Mouse (Mus musculus) heart, adult 2 months (tissue): ENCODE measurements at regions not wholly inside any gene's neighbourhood (a gene's known extent, or its start where the extent isn't known, plus 50 kb on each side); places are given as distances from the start of the nearest gene placed in this dataset.
A peak's percentile ranks its signal among the peaks of the same experiment; 100 is the strongest.

Source experiments
- DNase-seq, 2 experiments: peaks; one replicate each; pipeline ENCODE4 v3.0.0; 2021
- H3K27ac ChIP-seq: fragments of 200-600 bp; 2 replicates; pipeline ENCODE4 v1.8.1; 2022
- H3K27me3 ChIP-seq: fragments of 200-500 bp; 2 replicates; pipeline ENCODE4 v1.6.1; 2012; ENCODE audit warnings: mild to moderate bottlenecking, low read length, inconsistent platforms, mixed read lengths; ENCODE audit not compliant: control insufficient read depth, insufficient read depth
- H3K36me3 ChIP-seq: fragments of 200-500 bp; 2 replicates; pipeline ENCODE4 v1.6.1; 2012; ENCODE audit warnings: low read length, inconsistent platforms; ENCODE audit not compliant: control insufficient read depth, insufficient read depth
- H3K4me1 ChIP-seq: fragments of 200-500 bp; 2 replicates; pipeline ENCODE4 v1.6.1; 2011; ENCODE audit warnings: low read length; ENCODE audit not compliant: control insufficient read depth, insufficient read depth
- H3K4me3 ChIP-seq: fragments of 200-600 bp; 2 replicates; pipeline ENCODE4 v1.8.1; 2022
- H3K79me2 ChIP-seq: fragments of 200-500 bp; replicated peaks from 2 replicates; pipeline ENCODE4 v1.6.1; 2012; ENCODE audit warnings: mild to moderate bottlenecking, inconsistent platforms, low read length, moderate library complexity, mixed read lengths; ENCODE audit not compliant: control insufficient read depth, insufficient read depth
- H3K9ac ChIP-seq: fragments of 200-500 bp; 2 replicates; pipeline ENCODE4 v1.6.1; 2012; ENCODE audit warnings: low read depth, mild to moderate bottlenecking, control low read depth, inconsistent platforms, low read length, mixed read lengths
- CTCF ChIP-seq: fragments of 200-600 bp; IDR thresholded peaks from 2 replicates; pipeline ENCODE4 v1.8.1; 2022; ENCODE audit warnings: antibody characterized with exemption, mild to moderate bottlenecking, moderate library complexity
- EP300 ChIP-seq: fragments of 200-500 bp; IDR thresholded peaks from 2 replicates; pipeline ENCODE4 v1.6.1; 2011; ENCODE audit warnings: low read depth, low read length, control low read depth; ENCODE audit not compliant: insufficient read depth
- POLR2A ChIP-seq: fragments of 200-500 bp; IDR thresholded peaks from 2 replicates; pipeline ENCODE4 v1.6.1; 2011; ENCODE audit warnings: mild to moderate bottlenecking, low read depth, low read length, control low read depth; ENCODE audit not compliant: insufficient read depth
- WGBS: fragments of 180-500 bp; shearing (Covaris S2); methylation state at CpG from one replicate; pipeline ENCODE4 v1.1.7; 2018; 5-methylcytosine and 5-hydroxymethylcytosine counted together
- intact Hi-C: fragments of 180-260 bp; cut with DNase I; formaldehyde crosslinking; loops from one replicate; pipeline ENCODE4 v1.15.1; 2025

DNA sequence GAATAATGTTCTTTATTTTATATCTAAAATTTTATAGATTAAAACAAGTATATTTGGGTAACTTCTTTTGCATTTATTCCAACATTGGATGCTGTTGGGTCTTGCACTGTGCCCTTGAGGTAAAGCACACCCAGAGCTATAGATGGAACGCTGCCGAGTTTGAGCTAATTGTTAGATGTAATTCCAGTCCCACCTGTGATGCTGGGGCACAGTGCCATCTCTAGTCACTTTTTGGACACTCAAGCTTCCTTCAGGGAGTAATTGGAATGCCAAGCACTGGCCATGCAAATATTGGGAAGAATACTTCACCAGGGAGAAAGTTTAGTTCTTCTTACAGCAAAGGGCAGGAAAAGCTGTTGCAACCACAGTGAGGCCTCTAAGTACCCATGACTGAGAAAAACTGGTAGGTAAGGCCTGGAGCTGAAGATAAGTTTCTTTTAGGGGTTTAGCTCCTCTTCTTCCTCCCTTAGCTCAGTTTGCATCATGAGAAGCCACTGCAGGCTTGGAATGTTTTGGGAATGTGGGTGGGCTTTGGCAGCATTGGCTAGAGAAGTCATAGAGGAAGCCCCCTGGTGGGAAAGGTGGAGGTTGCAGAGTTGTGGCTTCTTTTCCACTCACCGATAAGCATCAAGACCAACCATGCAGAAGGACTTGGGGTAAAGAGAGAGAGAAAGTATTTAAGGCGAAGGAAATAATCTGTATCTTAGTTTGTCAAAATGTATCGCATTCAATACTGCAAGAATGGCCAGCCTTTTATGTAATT lies 189.1 kb downstream of the Rsl24d1 start:
- intact Hi-C loops, result no loop called here
- no peak for DNase-seq

GRCm38 (mm10) chr9:73317048-73317447 lies 203.8 kb downstream of the Rsl24d1 start:
- no peak for TF ChIP-seq EP300
- TF ChIP-seq POLR2A, result no peak
- no peak for TF ChIP-seq CTCF
- intact Hi-C loops, result no loop called here
- no peaks in the 10 kb centered on the region for H3K79me2 ChIP-seq
- H3K9ac ChIP-seq, result no peak overlapping the region
- no peaks in the 10 kb centered on the region for H3K27me3 ChIP-seq
- no peak overlapping the region for H3K4me3 ChIP-seq
- WGBS, result 32% methylated on average over 1 of the region's 1 CpGs
- H3K36me3 ChIP-seq, result no peaks in the 10 kb centered on the region
- no peak overlapping the region for H3K27ac ChIP-seq
- no peaks in the 10 kb centered on the region for H3K4me1 ChIP-seq
- DNase-seq, result no peak

More for the DNA sequence above, 189.1 kb downstream of the Rsl24d1 start:
- Histone ChIP-seq H3K27ac (no peak overlapping the region), H3K9ac (no peak overlapping the region), H3K4me1 (no peaks in the 10 kb centered on the region), H3K4me3 (no peak overlapping the region), H3K27me3 (no peaks in the 10 kb centered on the region), H3K79me2 (no peaks in the 10 kb centered on the region), H3K36me3 (no peaks in the 10 kb centered on the region)
- WGBS, result 88% methylated on average over 5 of the region's 5 CpGs
- TF ChIP-seq POLR2A, result no peak
- TF ChIP-seq CTCF, result no peak
- no peak for TF ChIP-seq EP300

- Histone ChIP-seq H3K36me3 (no peaks in the 10 kb centered on the region), H3K27me3 (no peaks in the 10 kb centered on the region), H3K9ac (no peak overlapping the region), H3K4me3 (no peak overlapping the region), H3K4me1 (no peaks in the 10 kb centered on the region), H3K27ac (no peak overlapping the region), H3K79me2 (no peaks in the 10 kb centered on the region)
- TF ChIP-seq EP300, result no peak
- no peak for TF ChIP-seq CTCF
- DNase-seq, result no peak
- intact Hi-C loops, result no loop called here
- 26% methylated on average over 2 of the region's 2 CpGs for WGBS
Measured at GRCm38 (mm10) chr9:73319704-73320307, 206.6 kb downstream of the Rsl24d1 start.

DNA sequence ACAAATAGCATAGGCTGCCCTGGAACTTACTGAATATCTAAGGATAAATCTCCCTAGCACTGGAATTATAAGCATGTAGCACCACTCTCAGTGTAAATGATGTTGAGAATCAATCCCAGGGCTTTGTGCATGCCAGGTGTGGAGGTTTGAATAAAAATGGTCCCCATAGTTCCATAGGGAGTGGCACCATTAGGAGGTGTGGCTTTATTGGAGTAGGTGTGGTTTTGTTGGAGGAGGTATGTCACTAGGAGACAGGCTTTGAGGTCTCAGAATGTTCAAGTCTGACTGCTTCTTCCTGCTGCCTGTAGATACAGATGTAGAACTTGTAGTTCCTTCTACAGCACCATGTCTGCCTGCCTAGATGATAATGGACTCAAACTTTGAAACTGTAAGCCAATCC lies 217.8 kb downstream of the Rsl24d1 start:
- no peaks in the 10 kb centered on the region for H3K27me3 ChIP-seq
- intact Hi-C loops, result no loop called here
- no peak overlapping the region for H3K27ac ChIP-seq
- TF ChIP-seq EP300 (no peak), CTCF (no peak), POLR2A (no peak)
- H3K36me3 ChIP-seq, result no peaks in the 10 kb centered on the region
- H3K4me1 ChIP-seq, result no peaks in the 10 kb centered on the region
- no peak overlapping the region for H3K9ac ChIP-seq
- H3K4me3 ChIP-seq, result no peak overlapping the region
- no peak for DNase-seq
- H3K79me2 ChIP-seq, result no peaks in the 10 kb centered on the region

- Histone ChIP-seq H3K27ac (no peak overlapping the region), H3K4me3 (no peak overlapping the region), H3K79me2 (no peaks in the 10 kb centered on the region), H3K36me3 (no peaks in the 10 kb centered on the region), H3K27me3 (no peaks in the 10 kb centered on the region), H3K4me1 (no peaks in the 10 kb centered on the region), H3K9ac (no peak overlapping the region)
- intact Hi-C loops, result no loop called here
- no peak for TF ChIP-seq EP300
- no peak for TF ChIP-seq POLR2A
- TF ChIP-seq CTCF, result no peak
- 69% methylated on average over 5 of the region's 5 CpGs for WGBS
- DNase-seq, result no peak
Measured at GRCm38 (mm10) chr9:73336039-73336438, 222.8 kb downstream of the Rsl24d1 start.

GRCm38 (mm10) chr9:73337045-73337740 lies 224.0 kb downstream of the Rsl24d1 start:
- no peaks in the 10 kb centered on the region for H3K79me2 ChIP-seq
- 47% methylated on average over 2 of the region's 2 CpGs for WGBS

More at GRCm38 (mm10) chr9:73337045-73337740, 224.0 kb downstream of the Rsl24d1 start:
- no peak for TF ChIP-seq CTCF
- no peak for TF ChIP-seq EP300
- no peak for TF ChIP-seq POLR2A
- H3K27me3 ChIP-seq, result no peaks in the 10 kb centered on the region
- DNase-seq, result peak in 1 of 2 experiments; percentile 20
- H3K9ac ChIP-seq, result no peak overlapping the region
- no peak overlapping the region for H3K27ac ChIP-seq
- H3K4me1 ChIP-seq, result no peaks in the 10 kb centered on the region
- H3K36me3 ChIP-seq, result no peaks in the 10 kb centered on the region
- intact Hi-C loops, result no loop called here
- H3K4me3 ChIP-seq, result no peak overlapping the region
